ENCODE assay signal across 7 mouse cellular contexts in the genomic region with DNA sequence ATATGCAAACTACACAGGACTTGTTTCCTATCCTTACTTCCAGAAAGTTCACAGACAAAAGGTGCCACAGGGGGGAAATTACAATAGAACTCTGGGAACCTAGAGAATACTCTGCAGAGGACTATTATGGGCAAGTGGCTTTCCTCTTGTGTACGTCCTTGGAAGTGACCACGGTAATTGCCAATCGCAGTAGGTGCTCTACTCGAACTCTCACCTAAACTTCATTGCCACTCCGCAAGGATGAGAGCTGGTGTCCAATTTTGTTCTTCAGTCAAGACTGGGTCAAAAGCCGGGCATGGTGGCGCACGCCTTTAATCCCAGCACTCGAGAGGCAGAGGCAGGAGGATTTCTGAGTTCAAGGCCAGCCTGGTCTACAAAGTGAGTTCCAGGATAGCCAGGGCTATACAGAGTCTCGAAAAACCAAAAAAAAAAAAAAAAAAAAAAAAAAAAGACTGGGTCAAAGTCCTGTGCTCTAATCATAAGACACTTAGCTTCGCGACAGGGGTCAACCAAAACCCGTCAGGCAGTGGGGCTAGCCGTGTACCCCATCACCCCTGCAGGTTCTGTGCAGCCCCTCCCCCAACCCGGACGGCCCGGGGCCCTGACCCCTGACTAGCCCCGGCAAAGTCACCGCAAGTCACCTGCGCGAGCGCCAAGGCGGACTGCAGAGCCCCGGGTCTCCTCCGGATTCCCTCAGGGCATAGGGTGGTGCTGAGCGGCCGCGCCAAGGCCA. TPM values are rescaled to one million over a fixed set of nuclear protein-coding genes. Genes with fewer than 3 reads are reported as not detected.
DNase-seq lines count a peak whose midpoint lies in the region; ATAC-seq and TF ChIP-seq lines count a peak whose summit lies in the region.
"Not testable (repeated sequence)": the region's sequence is repeated elsewhere in the genome, so short reads cannot be mapped to it uniquely, and the experiment has no call there.

No protein-coding gene starts in this region.

- DNase-seq in ZHBTc4 (ENCODE audit: low read depth, low spot score), result peak; percentile 53
- peak; percentile 73 for DNase-seq in embryonic facial prominence, embryonic 10.5 days (ENCODE audit: low spot score)
- peak; percentile 79 for DNase-seq in intestine, embryonic 14.5 days (ENCODE audit: low spot score)
- DNase-seq in liver, adult 2 months (ENCODE audit: extremely low read depth, low read depth, low spot score), result peak; percentile 46
- peak; percentile 77 for DNase-seq in midbrain, embryonic 10.5 days (ENCODE audit: low spot score)
- peak; percentile 17 for DNase-seq in retina, postnatal 7 days (ENCODE audit: low read depth, low spot score)

- peaks cover 31% of the 10 kb centered on the region for H3K36me3 ChIP-seq in embryonic facial prominence, embryonic 10.5 days (replicated peaks)
- peaks cover 23% of the 10 kb centered on the region for H3K36me3 ChIP-seq in intestine, embryonic 14.5 days (ENCODE audit: control insufficient read depth, insufficient read depth, low read length)
- peaks cover 19% of the 10 kb centered on the region for H3K36me3 ChIP-seq in liver, adult 2 months (ENCODE audit: control insufficient read depth, insufficient read depth, low read length)
- peaks cover 30% of the 10 kb centered on the region for H3K36me3 ChIP-seq in midbrain, embryonic 10.5 days

- peak overlapping the region; percentile 79 for H3K4me3 ChIP-seq in embryonic facial prominence, embryonic 10.5 days
- H3K4me3 ChIP-seq in intestine, embryonic 14.5 days (ENCODE audit: low read depth, low read length), result peak overlapping the region; percentile 75
- peak overlapping the region; percentile 90 for H3K4me3 ChIP-seq in liver, adult 2 months (ENCODE audit: insufficient read depth, low read depth, low read length)
- peak overlapping the region; percentile 75 for H3K4me3 ChIP-seq in midbrain, embryonic 10.5 days

- H3K27ac ChIP-seq in embryonic facial prominence, embryonic 10.5 days (replicated peaks), result peak overlapping the region; percentile 94
- H3K27ac ChIP-seq in intestine, embryonic 14.5 days (ENCODE audit: low read depth), result peak overlapping the region; percentile 22; the same call in 1 of the 2 replicates
- peak overlapping the region; percentile 80 for H3K27ac ChIP-seq in liver, adult 2 months (replicated peaks; ENCODE audit: insufficient read depth, low read depth, low read length)
- H3K27ac ChIP-seq in midbrain, embryonic 10.5 days (replicated peaks), result peak overlapping the region; percentile 93

- H3K4me2 ChIP-seq in intestine, embryonic 14.5 days (ENCODE audit: low read length), result peak overlapping the region; percentile 93

- peak overlapping the region; percentile 76 for H3K9ac ChIP-seq in intestine, embryonic 14.5 days (ENCODE audit: low read length)
- H3K9ac ChIP-seq in liver, adult 2 months (ENCODE audit: low read depth, low read length), result peak overlapping the region; percentile 79

- not testable (repeated sequence) for H3K27me3 ChIP-seq in embryonic facial prominence, embryonic 10.5 days (replicated peaks; ENCODE audit: low read depth, poor library complexity, severe bottlenecking); intestine, embryonic 14.5 days (replicated peaks; ENCODE audit: control insufficient read depth, insufficient read depth, low read length); liver, adult 2 months (ENCODE audit: control insufficient read depth, insufficient read depth, low read length); midbrain, embryonic 10.5 days (ENCODE audit: low read depth, poor library complexity, severe bottlenecking)

- not testable (repeated sequence) for TF ChIP-seq CTCF in liver, adult 2 months (IDR thresholded peaks at IDR 0.05; ENCODE audit: low read depth, low read length)

- not testable (repeated sequence) for TF ChIP-seq POLR2A in liver, adult 2 months (IDR thresholded peaks at IDR 0.05; ENCODE audit: extremely low read depth, insufficient read depth, low read length)

- peaks cover 26% of the 10 kb centered on the region for H3K79me2 ChIP-seq in liver, adult 2 months (ENCODE audit: control insufficient read depth, insufficient read depth, low read length)

- WGBS in embryonic facial prominence, embryonic 10.5 days, result 7% methylated on average over 28 of the region's 28 CpGs
- WGBS in intestine, embryonic 14.5 days, result 6% methylated on average over 25 of the region's 28 CpGs
- 1% methylated on average over 25 of the region's 28 CpGs for WGBS in liver, adult 2 months
- WGBS in midbrain, embryonic 10.5 days, result 8% methylated on average over 28 of the region's 28 CpGs

- H3K9me3 ChIP-seq in embryonic facial prominence, embryonic 10.5 days; intestine, embryonic 14.5 days (ENCODE audit: control insufficient read depth, low read length); midbrain, embryonic 10.5 days (replicated peaks): not testable (repeated sequence)

- peak; percentile 32; the same call in 1 of the 2 replicates for ATAC-seq in frontal cortex, adult (ENCODE audit: low TSS enrichment)
- ATAC-seq in intestine, embryonic 14.5 days (replicated peaks; ENCODE audit: low FRiP score, low TSS enrichment, low read depth), result peak; percentile 80

- peaks cover 14% of the 10 kb centered on the region for H3K4me1 ChIP-seq in embryonic facial prominence, embryonic 10.5 days
- H3K4me1 ChIP-seq in intestine, embryonic 14.5 days (replicated peaks; ENCODE audit: control insufficient read depth, insufficient read depth, low read length), result not testable (repeated sequence)
- peaks cover 16% of the 10 kb centered on the region for H3K4me1 ChIP-seq in liver, adult 2 months (ENCODE audit: control insufficient read depth, insufficient read depth, low read length)
- peaks cover 17% of the 10 kb centered on the region for H3K4me1 ChIP-seq in midbrain, embryonic 10.5 days

RNA-seq across cellular contexts. Expression of a gene that starts 0.5 kb away (rescaled TPM):
- 763 and 789 TPM in 2 replicates for polyA plus RNA-seq in embryonic facial prominence, embryonic 10.5 days (2016; fragmentation: Nextera tagmentation; extraction: Ambion mirVana)
- polyA plus RNA-seq in intestine, embryonic 14.5 days (2014; fragmentation: Nextera tagmentation; extraction: Ambion mirVana), result 714 and 762 TPM in 2 replicates
- 72.3 and 84.0 TPM in 2 replicates for total RNA-seq in liver, adult 2 months (2014; rRNA removed)
- 379 and 468 TPM in 2 replicates for polyA plus RNA-seq in liver, adult 2 months (2012; rRNA removed)
- 757 and 815 TPM in 2 replicates for polyA plus RNA-seq in midbrain, embryonic 10.5 days (2016; fragmentation: Nextera tagmentation; extraction: Ambion mirVana)

RNA-seq across cellular contexts. Expression of a gene that starts 31.6 kb away (rescaled TPM):
- 25.6 and 27.0 TPM in 2 replicates for polyA plus RNA-seq in embryonic facial prominence, embryonic 10.5 days (2016; fragmentation: Nextera tagmentation; extraction: Ambion mirVana)
- 16.7 and 19.5 TPM in 2 replicates for polyA plus RNA-seq in intestine, embryonic 14.5 days (2014; fragmentation: Nextera tagmentation; extraction: Ambion mirVana)
- 0.83 and 1.4 TPM in 2 replicates for total RNA-seq in liver, adult 2 months (2014; rRNA removed)
- 0.23 and 0.51 TPM in 2 replicates for polyA plus RNA-seq in liver, adult 2 months (2012; rRNA removed)
- 21.0 and 26.0 TPM in 2 replicates for polyA plus RNA-seq in midbrain, embryonic 10.5 days (2016; fragmentation: Nextera tagmentation; extraction: Ambion mirVana)

RNA-seq across cellular contexts. Expression of a gene that starts 31.7 kb away (rescaled TPM):
- 117 and 120 TPM in 2 replicates for polyA plus RNA-seq in embryonic facial prominence, embryonic 10.5 days (2016; fragmentation: Nextera tagmentation; extraction: Ambion mirVana)
- 121 and 129 TPM in 2 replicates for polyA plus RNA-seq in intestine, embryonic 14.5 days (2014; fragmentation: Nextera tagmentation; extraction: Ambion mirVana)
- 13.9 and 14.6 TPM in 2 replicates for total RNA-seq in liver, adult 2 months (2014; rRNA removed)
- 30.0 and 32.7 TPM in 2 replicates for polyA plus RNA-seq in liver, adult 2 months (2012; rRNA removed)
- polyA plus RNA-seq in midbrain, embryonic 10.5 days (2016; fragmentation: Nextera tagmentation; extraction: Ambion mirVana), result 130 and 143 TPM in 2 replicates

RNA-seq across cellular contexts. Expression of a gene that starts 34.1 kb away (rescaled TPM):
- 16.4 and 18.4 TPM in 2 replicates for polyA plus RNA-seq in embryonic facial prominence, embryonic 10.5 days (2016; fragmentation: Nextera tagmentation; extraction: Ambion mirVana)
- polyA plus RNA-seq in intestine, embryonic 14.5 days (2014; fragmentation: Nextera tagmentation; extraction: Ambion mirVana), result 19.8 and 21.2 TPM in 2 replicates
- 9.8 and 13.0 TPM in 2 replicates for total RNA-seq in liver, adult 2 months (2014; rRNA removed)
- polyA plus RNA-seq in liver, adult 2 months (2012; rRNA removed), result 13.3 and 15.2 TPM in 2 replicates
- 18.9 and 19.2 TPM in 2 replicates for polyA plus RNA-seq in midbrain, embryonic 10.5 days (2016; fragmentation: Nextera tagmentation; extraction: Ambion mirVana)

RNA-seq across cellular contexts. Expression of a gene that starts 34.2 kb away (rescaled TPM):
- 74.8 and 75.0 TPM in 2 replicates for polyA plus RNA-seq in embryonic facial prominence, embryonic 10.5 days (2016; fragmentation: Nextera tagmentation; extraction: Ambion mirVana)
- polyA plus RNA-seq in intestine, embryonic 14.5 days (2014; fragmentation: Nextera tagmentation; extraction: Ambion mirVana), result 76.4 and 78.6 TPM in 2 replicates
- total RNA-seq in liver, adult 2 months (2014; rRNA removed), result 15.2 and 21.0 TPM in 2 replicates
- 14.4 and 15.8 TPM in 2 replicates for polyA plus RNA-seq in liver, adult 2 months (2012; rRNA removed)
- 64.7 and 65.7 TPM in 2 replicates for polyA plus RNA-seq in midbrain, embryonic 10.5 days (2016; fragmentation: Nextera tagmentation; extraction: Ambion mirVana)

Comparison
In these comparisons a context has a peak if more than half of its experiments do, and no peak if none do; other contexts are left out.
1. Peak in every context shown above with its lines: DNase-seq, ATAC-seq, H3K4me3 ChIP-seq and H3K27ac ChIP-seq.
2. DNase-seq: peak in every context shown above with its lines; median percentile 79 in intestine, embryonic 14.5 days; 77 in midbrain, embryonic 10.5 days; 73 in embryonic facial prominence, embryonic 10.5 days; 53 in ZHBTc4; 46 in liver, adult 2 months; 17 in retina, postnatal 7 days.
3. H3K27ac ChIP-seq: peak in every context shown above with its lines; median percentile 94 in embryonic facial prominence, embryonic 10.5 days; 93 in midbrain, embryonic 10.5 days; 80 in liver, adult 2 months; 22 in intestine, embryonic 14.5 days.
4. RNA of a gene that starts 31.6 kb away (polyA plus RNA-seq): 25.6 to 27.0 TPM in embryonic facial prominence, embryonic 10.5 days, 21.0 to 26.0 TPM in midbrain, embryonic 10.5 days and 16.7 to 19.5 TPM in intestine, embryonic 14.5 days; 0.23 to 0.51 TPM in liver, adult 2 months; every median in the first group is over 10 times any median in the second.